Mouse (Mus musculus) retina, adult 2 months (tissue): ENCODE results near the gene Ino80.
"Not testable (repeated sequence)": the region's sequence is repeated elsewhere in the genome, so short reads cannot be mapped to it uniquely, and the experiment has no call there.

Experiments used
- DNase-seq: peaks from one replicate; pipeline ENCODE4 v3.0.0-alpha.2; 2012; ENCODE audit warnings: low read depth, low spot score

Gene Ino80

GRCm38 (mm10) chr2:119477571-119478396, at the start of gene Ino80:
Ino80 (minus strand) TSS chr2:119477687.
- peak; percentile 95 for DNase-seq

- DNase-seq, result no peak
Observed at GRCm38 (mm10) chr2:119525422-119525821, 47.9 kb upstream of the Ino80 start.

DNA sequence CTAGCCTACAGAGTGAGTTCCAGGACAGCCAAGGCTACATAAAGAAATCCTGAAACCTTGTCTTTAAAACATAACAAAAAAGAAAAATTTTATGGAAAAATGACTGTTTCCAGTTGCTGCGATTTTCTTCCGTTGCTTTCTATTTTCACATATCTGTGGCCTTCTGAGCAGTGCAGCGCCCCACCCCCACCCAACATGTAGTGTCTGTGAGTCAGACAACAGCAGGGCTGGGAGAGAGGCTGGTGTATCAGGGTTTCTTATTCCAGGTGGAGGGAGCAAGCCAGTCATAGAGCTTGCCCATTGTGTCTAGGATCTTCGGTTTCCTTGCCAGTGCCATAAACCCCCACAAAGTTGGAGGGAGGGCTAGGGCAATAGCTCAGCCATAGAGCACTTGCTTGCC, 46.3 kb upstream of the Ino80 start:
- DNase-seq, result no peak

DNA sequence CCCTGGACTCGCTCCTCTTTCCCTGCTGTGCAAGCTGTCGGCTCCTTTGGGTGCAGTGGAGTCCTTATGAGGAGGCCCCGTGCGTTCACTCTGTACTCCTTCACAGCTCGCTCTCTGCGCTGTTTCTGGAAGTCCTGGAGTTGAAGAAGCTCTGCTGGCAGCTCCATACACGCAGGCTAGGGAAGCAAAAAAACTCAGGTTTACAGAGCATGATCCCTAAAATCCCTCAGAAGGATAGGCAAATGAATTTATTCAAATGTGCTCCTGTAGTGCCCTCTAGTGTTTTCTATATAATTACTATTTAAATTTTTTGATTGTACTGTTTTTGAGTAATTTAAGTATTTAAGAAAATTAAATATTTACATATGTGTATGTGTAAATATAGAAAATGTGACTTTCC, 43.1 kb upstream of the Ino80 start:
- DNase-seq, result no peak

- no peak for DNase-seq
Observed at GRCm38 (mm10) chr2:119516811-119517210, 39.3 kb upstream of the Ino80 start.

- no peak for DNase-seq
Observed at GRCm38 (mm10) chr2:119514026-119514522, 36.6 kb upstream of the Ino80 start.

- DNase-seq, result no peak
Observed at GRCm38 (mm10) chr2:119512292-119512691, 34.8 kb upstream of the Ino80 start.

DNA sequence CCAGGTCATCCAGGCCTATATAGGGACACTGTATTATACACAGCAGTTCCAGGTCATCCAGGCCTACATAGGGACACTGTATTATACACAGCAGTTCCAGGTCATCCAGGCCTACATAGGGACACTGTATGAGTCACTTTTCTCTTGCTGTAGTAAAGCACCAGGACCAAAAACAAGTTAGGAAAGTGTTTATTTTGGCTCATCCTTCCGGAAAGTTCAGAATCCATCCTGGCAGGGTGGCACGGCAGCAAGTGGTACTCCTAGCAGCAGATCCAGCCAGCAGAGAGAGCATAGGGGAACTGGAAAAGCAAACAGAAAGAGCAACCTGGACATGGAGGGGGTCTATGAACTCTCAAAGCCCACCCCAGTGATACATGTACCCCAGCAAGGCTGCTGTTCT, 33.4 kb upstream of the Ino80 start:
- no peak for DNase-seq

- DNase-seq, result not testable (repeated sequence)
Observed at GRCm38 (mm10) chr2:119508518-119508917, 31.0 kb upstream of the Ino80 start.

DNA sequence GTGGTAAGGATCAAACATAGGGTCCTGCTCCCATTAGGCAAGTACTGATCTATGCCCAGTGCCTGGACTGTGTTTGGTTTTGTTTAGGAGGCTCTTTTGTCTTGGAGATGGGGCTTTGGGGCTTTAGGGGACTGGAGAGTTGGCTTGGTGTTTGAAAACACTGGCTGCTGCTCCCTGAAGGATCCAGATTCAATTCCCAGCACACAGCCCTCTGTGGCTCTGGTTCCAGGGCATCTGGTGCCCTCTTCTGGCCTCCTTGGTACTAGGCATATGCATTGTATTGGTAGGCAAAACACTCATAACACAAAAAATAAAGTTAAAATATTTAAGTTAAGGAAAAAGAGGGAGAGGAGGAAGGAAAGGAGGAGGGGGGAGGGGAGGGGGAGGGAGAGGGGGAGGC, 29.6 kb upstream of the Ino80 start:
- no peak for DNase-seq

DNA sequence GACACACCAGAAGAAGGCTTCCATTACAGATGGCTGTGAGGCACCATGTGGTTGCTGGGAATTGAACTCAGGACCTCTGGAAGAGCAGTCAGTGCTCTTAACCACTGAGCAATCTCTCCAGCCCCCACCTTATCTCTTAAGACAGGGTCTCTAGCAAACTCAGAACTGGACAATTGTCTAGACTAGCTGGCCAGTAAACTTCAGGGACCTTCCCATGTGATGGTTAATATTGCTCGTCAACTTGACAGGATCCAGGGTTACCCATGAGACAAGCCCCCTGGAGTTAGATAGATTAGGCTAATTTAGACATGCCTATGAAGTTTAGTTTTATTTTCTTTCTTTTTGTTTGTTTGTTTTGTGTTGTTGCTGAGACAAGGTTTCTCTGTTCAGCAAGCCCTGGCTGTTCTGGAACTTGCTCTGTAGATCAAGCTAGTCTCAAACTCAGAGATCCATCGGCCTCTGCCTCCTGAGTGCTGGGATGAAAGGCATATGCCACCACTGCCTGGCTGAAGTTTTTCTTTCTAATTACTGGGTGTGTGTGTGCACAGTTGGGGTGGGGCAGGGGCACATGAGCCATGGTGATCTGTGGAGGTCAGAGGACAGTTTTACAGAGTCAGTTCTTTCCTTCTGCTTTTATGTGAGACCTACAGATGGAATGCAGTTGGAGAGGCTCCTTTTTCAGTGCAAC, 23.6 kb upstream of the Ino80 start:
- no peak for DNase-seq

DNA sequence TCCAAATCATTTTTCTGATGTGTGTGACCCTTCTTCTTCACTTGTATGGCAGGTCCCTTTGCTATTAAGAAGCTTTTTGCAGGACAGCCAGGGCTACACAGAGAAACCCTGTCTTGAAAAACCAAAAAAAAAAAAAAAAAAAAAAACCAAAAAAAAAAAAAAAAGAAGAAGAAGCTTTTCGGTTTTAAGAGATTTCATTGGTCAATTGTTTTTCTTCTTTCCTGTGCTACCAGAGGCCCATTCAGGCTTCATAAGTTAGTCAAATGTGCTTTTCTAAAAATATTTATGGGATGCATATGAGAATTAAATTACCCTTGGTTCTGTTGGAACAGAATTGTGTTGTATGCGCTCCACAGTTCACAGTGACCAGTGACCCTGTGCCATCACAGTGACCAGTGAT, 21.4 kb upstream of the Ino80 start:
- no peak for DNase-seq

DNA sequence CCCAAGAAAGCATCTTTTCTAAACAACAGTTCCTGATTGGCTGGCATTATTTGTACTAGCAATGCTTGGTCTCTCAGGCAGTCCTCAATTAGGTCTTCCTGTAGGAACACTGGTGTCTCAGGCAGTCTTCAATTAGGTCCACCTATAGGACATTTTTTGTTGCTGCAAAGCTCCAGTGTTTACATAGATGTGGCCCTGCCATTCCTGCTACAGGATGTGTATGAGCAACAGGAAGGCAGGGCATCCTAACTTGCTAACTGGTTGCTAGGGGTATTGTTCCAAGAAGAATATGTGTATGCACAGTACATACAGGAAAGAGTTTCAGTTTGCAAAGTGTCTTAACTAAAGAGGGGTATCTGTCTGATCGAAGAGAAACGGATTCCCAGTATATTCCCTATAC, 18.6 kb upstream of the Ino80 start:
- DNase-seq, result no peak

DNA sequence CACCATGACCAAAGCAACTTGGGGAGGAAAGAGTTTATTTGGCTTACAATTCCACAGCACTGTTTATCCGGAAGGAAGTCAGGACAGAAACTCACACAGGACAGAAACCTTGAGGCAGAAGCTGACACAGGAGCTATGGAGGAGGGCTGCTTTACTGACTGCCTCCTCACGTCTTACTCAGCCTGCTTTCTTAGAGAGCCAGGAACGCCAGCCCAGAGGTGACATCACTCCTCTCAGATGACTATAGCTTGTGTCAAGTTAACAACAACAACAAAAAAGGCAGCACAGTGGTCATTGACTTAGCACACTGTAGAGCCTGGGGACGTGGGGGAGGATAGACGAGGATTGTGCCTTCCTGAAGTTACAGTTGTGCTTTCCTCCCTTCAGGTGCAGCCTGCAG, 14.5 kb upstream of the Ino80 start:
- no peak for DNase-seq

- DNase-seq, result no peak
Observed at GRCm38 (mm10) chr2:119486488-119486887, 9.0 kb upstream of the Ino80 start.

- no peak for DNase-seq
Observed at GRCm38 (mm10) chr2:119482307-119482706, 4.8 kb upstream of the Ino80 start.

- DNase-seq, result no peak
Observed at GRCm38 (mm10) chr2:119478397-119478749, 886 bp upstream of the Ino80 start.

DNA sequence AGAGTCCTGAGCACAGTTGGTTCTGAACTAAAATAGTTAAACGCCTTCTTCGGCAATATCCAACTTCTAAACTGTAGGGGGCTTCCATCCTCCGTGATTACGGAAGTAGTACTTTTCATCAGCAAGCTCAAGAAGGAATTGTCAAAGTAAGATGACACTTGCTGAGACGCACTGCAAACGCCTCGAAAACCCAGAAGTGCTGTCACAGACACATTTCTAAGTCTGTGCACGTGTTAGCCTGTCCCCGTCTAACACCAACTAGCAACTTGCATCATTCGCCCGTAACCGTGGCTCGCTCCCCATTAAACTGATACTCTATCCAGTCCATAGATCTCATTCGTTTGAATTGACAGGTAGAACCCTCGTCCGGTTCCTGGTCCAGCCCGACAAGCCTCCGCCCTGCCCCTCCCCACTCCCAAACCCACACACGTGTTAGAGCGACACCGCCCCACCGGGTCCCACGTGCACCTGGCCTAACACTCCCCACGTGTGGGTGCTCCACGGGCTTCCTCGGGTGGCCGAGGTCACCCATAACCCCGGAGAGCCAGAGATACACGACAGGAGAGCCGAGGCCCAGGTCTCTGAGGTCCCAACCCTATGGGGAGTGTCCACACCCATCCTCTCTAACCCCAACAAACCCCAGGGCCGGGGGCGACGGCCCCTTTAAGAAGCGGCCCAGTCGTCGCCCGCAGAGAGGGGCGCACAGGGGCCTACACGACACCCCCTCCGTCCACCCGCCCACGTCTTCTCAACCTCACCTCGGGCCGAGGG, 681 bp downstream of the Ino80 start:
- DNase-seq, result peak; percentile 26

DNA sequence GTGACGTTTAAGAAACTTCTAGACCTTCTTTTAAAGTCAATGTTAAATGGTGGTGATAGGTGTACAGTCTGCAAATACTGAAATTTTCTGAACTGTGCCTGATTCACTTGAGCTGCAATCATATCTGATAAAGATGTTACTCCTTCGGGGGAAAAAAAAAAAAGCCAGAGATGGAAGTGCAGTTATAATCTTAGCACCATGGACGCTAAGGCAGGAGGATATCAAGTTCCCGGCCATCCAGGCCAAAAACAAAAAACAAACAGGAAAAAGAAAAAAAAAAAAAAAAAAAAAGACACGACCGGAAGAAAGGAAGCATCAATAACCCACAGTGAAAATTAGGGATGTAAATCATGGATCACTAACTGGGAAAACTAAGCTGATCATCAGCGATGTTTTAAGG, 1.3 kb downstream of the Ino80 start:
- no peak for DNase-seq

- no peak for DNase-seq
Observed at GRCm38 (mm10) chr2:119463945-119464344, 13.5 kb downstream of the Ino80 start.

DNA sequence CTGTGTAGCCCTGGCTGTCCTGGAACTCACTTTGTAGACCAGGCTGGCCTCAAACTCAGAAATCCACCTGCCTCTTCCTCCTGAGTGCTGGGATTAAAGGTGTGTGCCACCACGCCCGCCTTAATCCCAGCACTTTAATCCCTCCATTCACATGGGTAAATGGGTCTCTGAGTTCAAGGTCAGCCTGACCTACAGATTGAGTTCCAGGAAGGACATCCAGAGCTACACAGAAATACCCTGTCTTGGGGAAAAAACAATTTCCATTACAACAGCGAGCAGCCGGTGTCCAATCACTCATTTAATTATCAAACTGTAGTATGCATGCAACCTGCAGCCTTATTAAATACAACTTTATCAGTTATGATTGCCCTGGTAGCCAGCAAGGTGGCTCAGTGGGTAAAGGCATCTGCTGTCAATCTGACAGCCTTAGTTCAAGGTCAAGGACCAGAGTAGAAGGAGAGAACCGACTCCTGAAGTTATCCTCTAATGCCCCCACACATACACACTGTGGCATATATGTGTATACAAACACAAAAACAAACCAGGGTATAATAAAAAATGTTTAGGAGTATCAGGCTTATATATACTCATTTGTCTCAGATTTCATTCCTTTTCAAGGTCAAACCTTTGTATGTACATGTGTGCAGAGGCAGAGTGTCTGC, 14.2 kb downstream of the Ino80 start:
- DNase-seq, result no peak

- DNase-seq, result no peak
Observed at GRCm38 (mm10) chr2:119461028-119461427, 16.5 kb downstream of the Ino80 start.
